ENCODE assay signal across 22 mouse cellular contexts in the genomic region with DNA sequence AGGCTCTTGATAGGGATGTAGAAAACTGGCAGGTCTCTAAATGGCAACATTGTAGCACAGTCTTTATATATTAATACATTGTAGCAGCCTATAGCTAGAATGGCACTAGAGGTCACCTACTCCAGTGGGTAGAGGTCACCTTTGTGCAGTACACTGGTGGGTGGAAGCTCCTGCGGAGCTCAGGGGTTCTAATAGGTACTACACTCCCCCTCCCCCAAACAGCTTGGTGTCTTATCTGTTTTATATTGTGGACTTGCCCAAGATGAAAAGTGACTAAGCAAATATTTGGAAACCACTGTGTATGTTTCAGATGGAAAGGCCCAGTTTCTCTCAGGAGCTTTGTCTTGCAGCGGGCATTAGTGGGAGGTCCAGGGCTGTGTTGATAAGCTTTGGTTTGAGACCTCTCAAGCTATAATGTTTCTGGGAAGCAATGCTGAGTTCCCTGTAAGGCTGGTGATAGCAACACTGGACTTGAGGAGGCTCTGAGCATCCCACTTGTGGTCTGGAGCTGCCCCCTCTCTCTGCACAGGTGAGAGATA. TPM values are rescaled to one million over a fixed set of nuclear protein-coding genes. Genes with fewer than 3 reads are reported as not detected.
"Had no signal": no experiment of that assay in that cellular context is flagged by ENCODE, and none has a peak within 500 bp of the region (broad histone marks: within the 10 kb centered on the region; RNA-seq: fewer than 3 reads in every experiment).

No protein-coding gene starts in this region.

- H3K9ac ChIP-seq: neural tube, embryonic 12.5 days; neural tube, embryonic 13.5 days; neural tube, embryonic 15.5 days had no signal

- H3K36me3 ChIP-seq: neural tube, embryonic 12.5 days; neural tube, embryonic 13.5 days; neural tube, embryonic 15.5 days had no signal

- H3K4me1 ChIP-seq: neural tube, embryonic 12.5 days; neural tube, embryonic 15.5 days had no signal

- H3K27me3 ChIP-seq: neural tube, embryonic 12.5 days; neural tube, embryonic 13.5 days; neural tube, embryonic 15.5 days had no signal

- DNase-seq: retina, postnatal 1 day; right cerebral cortex, adult 18-20 months; right cerebral cortex, postnatal 14 days; right cerebral cortex, postnatal 25 days; right cerebral cortex, postnatal 4 days; spleen, adult 18-20 months; thymus, adult 18-20 months; thymus, adult 2 months; thymus, postnatal 14 days; thymus, postnatal 25 days; thymus, postnatal 36 days; thymus, postnatal 4 days had no signal

- H3K9me3 ChIP-seq: neural tube, embryonic 12.5 days; neural tube, embryonic 13.5 days; neural tube, embryonic 15.5 days had no signal

- H3K27ac ChIP-seq: neural tube, embryonic 12.5 days; neural tube, embryonic 13.5 days; neural tube, embryonic 15.5 days had no signal

- H3K4me3 ChIP-seq: neural tube, embryonic 12.5 days; neural tube, embryonic 13.5 days; neural tube, embryonic 15.5 days had no signal

- H3K4me2 ChIP-seq: neural tube, embryonic 12.5 days; neural tube, embryonic 13.5 days; neural tube, embryonic 15.5 days had no signal

RNA-seq across cellular contexts. Expression of gene Efcab8, which starts 42.3 kb away (rescaled TPM):
- polyA plus RNA-seq: neural tube, embryonic 11.5 days; neural tube, embryonic 12.5 days; neural tube, embryonic 13.5 days; neural tube, embryonic 14.5 days; neural tube, embryonic 15.5 days had no signal

RNA-seq across cellular contexts. Expression of gene Sun5, which starts 48.8 kb away (rescaled TPM):
- total RNA-seq: neutrophil, adult 5-6 weeks had no signal
- polyA plus RNA-seq: neural tube, embryonic 11.5 days; neural tube, embryonic 12.5 days; neural tube, embryonic 13.5 days; neural tube, embryonic 14.5 days; neural tube, embryonic 15.5 days; small intestine, adult 2 months; spleen, adult 2 months; thymus, adult 2 months; thymus, postnatal 0 days; urinary bladder, adult 2 months had no signal

RNA-seq across cellular contexts. Expression of gene Bpifb2, which starts 52.8 kb away (rescaled TPM):
- total RNA-seq: neutrophil, adult 5-6 weeks had no signal
- polyA plus RNA-seq: neural tube, embryonic 11.5 days; neural tube, embryonic 12.5 days; neural tube, embryonic 13.5 days; neural tube, embryonic 14.5 days; neural tube, embryonic 15.5 days; small intestine, adult 2 months; urinary bladder, adult 2 months had no signal
